Mouse (Mus musculus) gastrocnemius, adult 18-20 months (tissue): ENCODE data around the gene Fxyd1. TPM values are rescaled to one million over a fixed set of nuclear protein-coding genes. Genes with fewer than 3 reads are reported as not detected.

Experiments used
- DNase-seq: peaks from one replicate; pipeline ENCODE4 v3.0.0; 2021; ENCODE audit warnings: low spot score
- total RNA-seq, 2 experiments: library from RNA; stranded (reverse); gene quantifications; 2 replicates each; pipeline ENCODE4 v1.2.3; 2021

Fxyd1 gene
- total RNA-seq, 2 experiments from 2014 or later, result 983 to 1,012 TPM

DNA sequence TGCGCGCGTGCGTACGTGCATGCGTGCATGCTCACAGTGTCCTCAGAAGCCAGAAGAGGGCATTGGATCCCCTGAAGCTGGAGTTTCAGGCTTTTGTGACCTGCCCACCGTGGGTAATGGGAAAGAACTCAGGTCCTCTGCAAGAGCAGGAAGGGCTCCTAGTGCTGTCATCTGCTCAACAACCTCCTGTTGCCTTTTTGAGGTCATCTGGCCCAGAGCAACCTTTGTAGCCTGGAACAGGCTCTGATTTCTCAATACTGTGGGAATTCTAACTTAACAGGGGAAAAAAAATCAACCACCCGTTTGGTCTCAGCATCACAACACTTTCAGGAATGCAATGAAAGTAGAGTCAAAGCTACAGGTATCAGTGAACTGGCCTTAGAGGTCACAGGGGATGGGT lies 22.7 kb upstream of the Fxyd1 start:
- no peak for DNase-seq

DNA sequence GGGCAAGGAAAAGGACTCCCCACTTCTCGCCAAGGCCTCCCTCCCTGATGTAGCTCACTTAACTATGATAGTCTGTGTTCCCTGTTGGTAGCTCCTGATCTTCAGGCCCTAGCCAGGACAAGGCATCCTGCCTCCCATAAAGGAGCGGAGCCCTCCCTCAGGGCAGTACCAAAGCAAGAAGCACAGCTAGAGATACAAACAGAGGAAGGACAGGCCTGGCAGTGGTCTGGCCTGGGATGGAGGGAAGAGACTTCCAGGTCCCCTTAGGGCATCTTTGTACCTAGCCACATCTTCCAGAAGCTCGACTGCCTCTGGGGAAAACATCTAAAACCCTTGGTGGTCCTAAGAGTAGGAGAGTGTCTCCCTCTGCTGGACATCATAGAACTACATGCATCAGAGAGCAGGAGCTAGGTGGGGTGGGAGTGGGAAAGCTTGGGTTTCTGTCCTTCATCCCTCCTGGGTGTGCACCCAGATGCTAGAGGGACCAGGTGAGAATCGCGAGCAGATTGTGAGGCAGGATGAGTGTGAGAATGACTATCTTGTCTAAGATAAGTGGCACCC lies 21.0 kb upstream of the Fxyd1 start:
- peak; percentile 58 for DNase-seq

GRCm38 (mm10) chr7:31077470-31077869 lies 20.5 kb upstream of the Fxyd1 start:
- no peak for DNase-seq

DNA sequence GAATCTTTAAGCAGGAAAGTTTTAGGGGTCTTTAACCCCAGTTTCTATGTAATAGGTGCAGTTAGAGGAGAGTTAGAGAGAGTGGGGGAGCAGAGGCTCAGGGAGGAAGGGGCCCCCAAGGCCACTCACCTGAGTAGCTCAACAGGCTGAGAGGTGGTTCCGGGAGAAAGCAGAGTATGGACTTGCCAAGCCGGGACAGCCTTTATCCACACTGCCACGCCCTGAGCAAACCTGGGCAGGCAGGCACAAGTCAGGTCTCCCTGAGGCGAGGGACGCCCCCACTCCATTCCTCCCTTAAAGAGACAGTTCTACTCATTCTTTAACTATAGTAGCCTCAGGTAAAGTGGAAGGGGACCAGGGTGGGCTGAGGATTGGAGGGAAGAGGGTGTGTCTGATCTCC lies 19.5 kb upstream of the Fxyd1 start, which contains the start of gene Fxyd3:
Gene Fxyd3 (minus strand): TSS at position 213 of the 400 bp plus-strand sequence.
- DNase-seq, result no peak

GRCm38 (mm10) chr7:31074713-31075069 lies 17.7 kb upstream of the Fxyd1 start:
- DNase-seq, result no peak

GRCm38 (mm10) chr7:31074061-31074712 lies 17.2 kb upstream of the Fxyd1 start:
- no peak for DNase-seq

- no peak for DNase-seq
Observed at GRCm38 (mm10) chr7:31073546-31073945, 16.5 kb upstream of the Fxyd1 start.

GRCm38 (mm10) chr7:31072326-31072725 lies 15.3 kb upstream of the Fxyd1 start:
- DNase-seq, result no peak

GRCm38 (mm10) chr7:31070324-31070723 lies 13.3 kb upstream of the Fxyd1 start:
- DNase-seq, result no peak

DNA sequence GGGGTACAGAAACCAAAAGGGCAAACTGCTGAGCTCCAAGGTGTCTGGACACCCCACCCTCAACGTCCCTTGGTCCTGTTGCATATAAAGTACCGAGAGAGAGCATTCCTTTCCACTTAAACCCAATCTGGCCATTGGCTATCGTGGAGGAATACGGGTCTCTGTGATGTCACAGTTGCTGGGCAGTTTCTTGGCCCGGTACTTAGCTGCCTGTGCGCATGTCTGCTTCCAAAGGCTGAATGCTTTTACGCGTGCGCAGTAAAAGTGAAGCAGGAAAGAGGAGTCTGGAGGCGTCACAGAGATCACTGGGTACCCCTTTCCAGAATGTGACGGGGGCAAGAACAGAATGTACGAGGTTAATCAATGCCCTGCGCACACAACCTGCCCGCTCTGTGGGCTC lies 12.5 kb upstream of the Fxyd1 start:
- DNase-seq, result no peak

GRCm38 (mm10) chr7:31067836-31068235 lies 10.8 kb upstream of the Fxyd1 start:
- peak; percentile 43 for DNase-seq

DNA sequence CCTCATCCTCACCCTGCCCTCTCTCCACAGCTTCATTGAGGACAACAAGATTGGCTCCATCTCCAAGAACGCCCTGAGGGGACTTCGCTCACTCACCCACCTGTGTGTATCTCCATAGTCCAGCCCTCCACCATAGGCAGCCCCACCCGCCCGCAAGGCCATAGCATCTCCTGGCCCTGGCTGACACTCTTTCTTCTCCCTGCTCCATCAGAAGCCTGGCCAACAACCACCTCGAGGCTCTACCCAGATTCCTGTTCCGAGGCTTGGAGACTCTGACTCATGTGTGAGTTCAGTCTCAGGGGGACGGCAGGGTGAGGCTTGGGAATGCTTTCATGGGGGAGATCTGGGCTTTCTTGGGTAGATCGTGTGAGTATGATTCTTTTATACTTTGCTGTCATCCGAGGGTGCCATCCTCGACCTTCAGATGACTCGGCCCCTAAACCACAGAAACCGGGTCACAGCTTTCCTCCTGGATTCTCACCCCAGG lies 6.1 kb upstream of the Fxyd1 start:
- DNase-seq, result no peak

DNA sequence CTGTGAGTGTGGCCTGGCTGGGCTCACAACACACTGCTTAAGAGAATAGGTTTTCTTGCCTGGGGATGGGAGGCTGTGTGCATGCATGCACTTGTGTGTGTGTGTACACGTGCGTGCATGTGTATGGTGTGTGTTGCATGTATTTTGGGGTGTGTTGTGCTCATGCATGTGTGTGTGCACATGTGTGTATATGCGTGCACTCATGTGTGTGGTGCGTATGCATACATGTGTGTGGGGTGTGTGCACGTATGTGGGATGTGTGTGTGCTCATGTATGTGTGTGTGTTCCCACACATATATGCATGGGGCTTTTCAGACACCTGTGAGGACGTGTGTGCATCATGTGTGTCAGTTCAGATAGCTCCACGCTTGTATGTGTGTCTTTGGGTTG lies 3.6 kb upstream of the Fxyd1 start:
- no peak for DNase-seq

GRCm38 (mm10) chr7:31059919-31060620 lies 3.1 kb upstream of the Fxyd1 start:
- DNase-seq, result no peak

GRCm38 (mm10) chr7:31059108-31059507 lies 2.1 kb upstream of the Fxyd1 start, which contains the start of gene Lgi4:
Lgi4 (plus strand) TSS chr7:31059342.
- DNase-seq, result peak; percentile 91

DNA sequence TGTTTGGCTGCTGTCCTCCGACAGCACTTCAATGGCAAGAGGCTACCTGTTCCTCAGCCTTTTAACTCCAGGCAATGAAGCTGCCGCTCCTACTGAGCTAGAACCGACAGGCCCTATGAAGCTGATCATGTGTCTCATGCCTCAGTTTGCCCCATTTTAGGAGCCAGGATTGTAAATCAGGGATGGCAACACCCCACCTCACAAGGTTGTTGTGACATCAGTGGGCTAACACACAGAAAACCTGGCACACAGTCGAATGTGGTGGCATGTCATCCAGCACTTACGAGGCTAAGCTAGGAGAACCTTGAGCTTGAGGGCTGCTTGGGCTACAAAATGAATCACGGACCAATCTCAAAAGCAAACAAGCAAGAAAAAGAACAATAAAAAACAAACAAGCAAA lies 1.2 kb upstream of the Fxyd1 start:
- no peak for DNase-seq

DNA sequence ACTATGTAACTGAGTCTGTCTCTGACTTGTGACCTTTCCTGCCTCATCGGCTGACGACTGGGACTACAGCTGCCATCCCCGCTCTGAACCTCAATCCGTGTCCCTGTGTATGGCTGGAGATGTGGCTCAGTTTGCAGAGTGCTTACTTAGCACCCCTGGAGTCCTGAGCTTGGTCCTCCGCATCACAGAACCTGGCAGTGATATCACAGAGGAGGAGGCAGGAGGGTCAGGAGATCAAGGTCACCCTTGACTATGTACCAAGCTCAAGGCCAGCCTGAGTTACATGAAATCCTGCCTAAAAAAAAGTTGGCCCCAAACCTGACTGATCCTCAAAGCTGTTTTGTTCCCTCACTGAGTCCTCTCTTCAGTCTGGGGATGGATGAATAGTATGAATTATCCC lies 731 bp upstream of the Fxyd1 start:
- DNase-seq, result no peak

DNA sequence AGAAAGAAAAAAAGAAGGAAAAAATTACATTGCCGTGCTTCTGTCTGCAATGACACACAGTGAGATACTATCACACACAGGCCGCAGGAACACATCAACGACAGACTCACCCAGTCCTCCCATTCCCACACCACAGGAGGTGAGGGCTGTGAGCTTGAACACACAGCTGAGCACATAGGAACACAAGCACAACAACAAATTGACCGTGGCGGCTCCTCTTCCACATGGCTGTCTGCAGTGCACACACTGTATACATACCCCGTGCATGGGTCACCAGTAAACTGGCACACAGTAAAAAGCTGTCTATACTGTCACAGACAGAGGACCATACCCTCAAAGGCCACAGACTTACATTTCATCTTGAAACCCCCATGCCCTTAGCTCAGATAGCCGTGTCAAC lies 551 bp downstream of the Fxyd1 start:
- no peak for DNase-seq

DNA sequence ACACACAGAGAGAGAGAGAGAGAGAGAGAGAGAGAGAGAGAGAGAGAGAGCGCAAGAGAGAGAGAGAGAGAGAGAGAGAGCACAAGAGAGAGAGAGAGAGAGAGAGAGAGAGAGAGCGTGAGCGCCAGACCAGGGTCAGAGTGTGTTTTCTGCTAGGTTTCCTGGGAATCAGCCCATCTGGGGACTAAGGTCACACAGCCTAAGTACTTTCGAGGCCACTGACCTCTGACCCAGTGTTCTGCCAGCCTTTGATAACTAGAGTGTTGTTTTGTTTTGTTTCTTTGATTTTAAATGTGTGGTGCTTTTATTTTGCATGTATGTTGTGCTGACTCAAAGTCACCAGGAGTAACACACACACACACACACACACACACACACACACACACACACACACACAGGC lies 1.1 kb downstream of the Fxyd1 start:
- DNase-seq, result no peak

DNA sequence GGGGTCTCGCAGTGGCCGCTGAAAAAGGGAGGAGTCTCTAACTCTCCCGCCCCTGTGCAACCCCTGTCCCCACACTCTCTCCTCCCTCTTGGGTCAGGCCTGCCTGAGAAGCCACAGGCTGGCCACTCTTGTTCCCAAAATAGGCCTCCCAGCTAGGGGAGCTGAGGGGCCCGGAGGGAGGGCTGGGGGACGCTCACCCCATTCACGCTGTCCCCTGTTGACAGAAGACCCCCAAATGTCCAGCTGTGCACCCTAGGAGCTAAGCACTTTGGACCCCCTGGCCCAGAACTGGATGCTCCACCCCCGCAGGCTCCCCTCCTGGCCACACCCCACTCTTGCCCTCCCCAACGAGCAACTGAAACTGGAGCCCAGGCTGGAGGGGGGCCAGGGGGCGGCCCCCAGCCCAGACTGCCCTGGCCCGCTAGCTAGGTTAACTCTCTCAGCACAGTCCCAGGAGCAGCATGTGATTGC lies 1.6 kb downstream of the Fxyd1 start:
- DNase-seq, result peak; percentile 93

DNA sequence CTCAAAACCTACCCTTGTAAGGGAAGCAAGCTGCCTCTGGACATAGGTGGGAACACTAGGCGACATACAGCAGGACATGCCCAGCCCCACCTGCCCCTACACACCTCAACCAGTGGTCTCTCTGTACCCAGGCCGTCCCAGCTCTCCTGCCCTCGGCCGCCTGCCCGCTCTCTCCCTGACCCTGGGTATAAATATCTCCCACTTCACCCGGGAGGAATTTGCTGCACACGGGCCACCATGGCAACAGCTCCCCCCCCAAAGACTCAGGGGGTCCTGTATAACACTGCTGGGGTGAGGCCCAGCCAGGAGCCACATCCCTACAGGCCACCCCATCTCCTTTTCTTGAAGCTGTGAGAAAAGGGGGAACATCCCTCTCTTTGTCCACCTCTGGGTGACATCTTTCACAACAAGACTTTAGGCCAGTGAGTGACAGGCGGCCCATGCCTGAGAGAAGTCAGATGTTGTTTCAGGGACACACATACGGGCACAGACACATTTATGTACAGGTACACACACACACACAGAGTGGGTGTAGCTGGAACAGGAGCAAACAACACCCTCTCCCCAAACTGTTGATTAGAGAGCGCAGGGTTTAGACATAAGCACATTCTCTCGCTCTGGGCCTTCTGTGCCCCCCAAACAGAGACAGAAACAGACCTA lies 2.2 kb downstream of the Fxyd1 start:
- peak; percentile 81 for DNase-seq

GRCm38 (mm10) chr7:31053882-31054447 lies 3.0 kb downstream of the Fxyd1 start:
- no peak for DNase-seq
